Mouse (Mus musculus) thymus, postnatal 0 days (tissue): ENCODE data around the gene Supt6. TPM values are rescaled to one million over a fixed set of nuclear protein-coding genes. Genes with fewer than 3 reads are reported as not detected.
A peak's percentile ranks its signal among the peaks of the same experiment; 100 is the strongest.

Source experiments
- DNase-seq: peaks from one replicate; pipeline ENCODE4 v3.0.0-alpha.2; 2015; ENCODE audit warnings: low spot score
- polyA plus RNA-seq: library from polyadenylated mRNA; unstranded; fragments of >200 nt; fragmentation: Nextera tagmentation; extraction: Ambion mirVana; gene quantifications from 2 replicates; pipeline ENCODE4 v1.2.1, GENCODE M21; 2015

Supt6 gene
- polyA plus RNA-seq, 1 experiment from 2014 or later = 16.6 TPM

GRCm38 (mm10) chr11:78182961-78183844, 62.6 kb downstream of the Supt6 start, which contains the start of gene Rpl23a:
TSS of gene Rpl23a (minus strand) at chr11:78183584.
- peak; percentile 91 for DNase-seq

- DNase-seq = no peak
Measured at GRCm38 (mm10) chr11:78182450-78182849, 63.3 kb downstream of the Supt6 start.

DNA sequence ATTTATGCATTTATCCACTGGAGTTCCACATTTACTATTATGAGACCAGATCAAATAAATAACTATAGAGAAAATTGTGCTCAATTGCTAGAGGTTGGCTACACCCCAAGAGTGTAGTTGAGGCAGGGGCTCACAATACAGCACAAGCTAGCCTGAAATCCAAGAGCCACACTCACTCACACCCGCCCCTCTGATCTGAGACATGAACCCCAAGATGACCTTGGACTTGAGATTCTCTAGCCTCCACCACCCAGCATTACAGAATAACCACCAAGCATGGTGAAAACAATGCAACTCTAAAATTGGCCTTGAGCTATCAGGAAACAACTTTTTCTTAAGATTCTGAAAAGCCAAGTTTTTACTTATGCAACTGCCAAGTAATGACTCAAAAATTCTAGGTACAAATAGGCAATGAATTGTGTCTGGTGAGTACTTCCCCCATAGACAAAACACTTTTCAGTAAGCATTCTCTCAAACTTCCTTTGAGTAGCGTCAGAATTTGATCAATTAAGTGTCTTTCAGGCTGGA, 63.9 kb downstream of the Supt6 start:
- DNase-seq = no peak

DNA sequence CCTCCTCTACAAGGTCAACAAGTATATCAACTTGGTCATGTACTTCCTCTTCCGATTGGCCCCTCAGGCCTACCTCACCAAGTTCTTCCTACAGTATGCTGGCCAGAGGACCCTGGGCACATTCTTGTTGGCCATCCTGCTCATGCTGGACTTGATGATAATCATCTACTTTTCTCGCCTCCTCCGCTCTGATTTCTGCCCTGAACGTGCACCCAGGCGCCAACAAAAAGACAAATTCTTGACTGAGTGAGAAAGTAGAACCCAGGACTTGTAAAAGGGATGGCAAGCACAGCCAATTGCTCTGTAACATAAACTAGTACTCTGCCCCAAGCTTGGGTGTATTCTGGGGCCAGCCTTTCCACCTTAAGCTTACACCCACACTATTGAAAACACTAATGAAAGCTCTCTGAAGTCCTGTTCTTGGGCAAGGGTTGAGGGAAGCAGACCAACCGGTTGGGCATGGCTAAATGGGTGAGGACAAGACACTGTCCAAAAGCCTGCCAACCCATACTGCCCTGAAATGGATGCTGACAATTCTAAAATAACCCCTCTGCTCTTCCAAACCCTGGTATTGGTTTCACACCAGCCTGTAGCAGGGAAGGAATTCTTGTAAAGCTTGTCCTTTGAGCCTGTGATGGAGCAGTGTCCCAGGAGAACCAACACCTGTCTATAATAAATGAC, 65.6 kb downstream of the Supt6 start:
- no peak for DNase-seq

GRCm38 (mm10) chr11:78179438-78179999, 66.3 kb downstream of the Supt6 start:
- no peak for DNase-seq

DNA sequence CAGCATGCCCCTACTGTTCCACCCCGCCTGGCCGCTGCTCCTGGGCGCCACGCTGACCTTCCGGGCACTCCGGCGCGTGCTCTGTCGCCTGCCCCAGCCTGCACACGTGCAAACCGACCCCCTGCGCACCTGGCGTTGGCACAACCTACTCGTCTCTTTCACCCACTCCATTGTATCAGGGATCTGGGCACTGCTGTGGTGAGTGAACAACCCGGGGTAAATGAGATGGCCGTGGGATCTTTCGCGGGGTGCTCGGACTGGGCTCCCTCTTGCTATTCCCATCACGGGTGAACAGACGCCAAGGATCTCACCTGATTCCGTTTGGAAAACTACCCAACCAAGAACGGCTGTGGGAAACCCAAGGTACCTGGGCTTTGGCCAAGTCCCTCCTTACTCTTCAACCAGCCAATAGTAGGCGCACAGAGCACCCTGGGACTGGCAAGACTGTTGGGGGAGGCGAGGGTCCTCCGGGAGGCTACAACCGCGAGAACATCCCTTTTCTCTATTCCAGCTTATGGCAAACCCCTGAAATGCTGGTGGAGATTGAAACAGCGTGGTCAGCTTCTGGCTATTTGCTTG, 66.8 kb downstream of the Supt6 start:
- DNase-seq = peak; percentile 23

GRCm38 (mm10) chr11:78177903-78178858, 67.6 kb downstream of the Supt6 start:
- peak; percentile 91 for DNase-seq

DNA sequence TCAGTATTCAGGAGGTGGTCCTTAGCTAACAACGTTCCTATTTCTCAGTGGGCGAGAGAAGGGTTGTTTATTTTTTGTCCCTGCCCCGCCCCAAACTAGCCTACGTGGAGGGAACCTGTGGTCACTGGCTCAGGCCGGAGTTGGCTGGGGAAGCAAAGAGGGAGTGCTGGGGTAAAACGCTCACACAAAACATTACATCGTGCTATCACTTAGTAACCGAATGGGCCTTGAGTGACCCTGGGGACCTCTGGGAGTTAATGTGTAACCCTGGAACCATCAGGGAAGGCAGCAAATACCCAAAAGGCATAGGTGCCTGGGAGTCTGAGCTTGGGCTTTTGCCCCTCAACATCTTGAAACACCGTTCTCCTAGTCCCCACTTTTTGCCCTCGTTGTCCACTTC, 68.3 kb downstream of the Supt6 start:
- no peak for DNase-seq

DNA sequence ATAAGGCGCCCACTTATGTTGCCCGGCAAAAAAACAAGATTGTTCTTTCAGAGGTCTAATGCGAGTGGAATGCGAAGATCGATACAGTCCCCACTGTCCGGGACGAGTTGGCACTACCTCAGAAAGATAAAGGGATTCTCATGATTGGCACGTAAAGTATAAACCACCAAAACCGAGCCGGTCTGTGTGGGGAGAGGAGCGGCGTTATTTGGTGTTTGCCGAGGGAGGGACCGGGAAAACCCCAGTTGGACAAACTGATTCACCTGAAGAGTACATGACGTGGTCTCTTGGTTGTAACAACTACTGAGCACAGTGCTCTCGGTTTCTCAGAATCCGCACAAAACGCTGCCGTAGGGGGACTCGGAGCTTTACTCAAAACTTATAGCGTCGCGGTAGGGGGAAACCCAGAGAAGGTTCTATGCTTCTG, 68.9 kb downstream of the Supt6 start:
- no peak for DNase-seq

GRCm38 (mm10) chr11:78176402-78176862, 69.4 kb downstream of the Supt6 start, which contains the start of the genes Nek8 and Tlcd1:
TSS of gene Nek8 (minus strand) at chr11:78176675.
TSS of gene Tlcd1 (plus strand) at chr11:78176711.
- peak; percentile 93 for DNase-seq

- DNase-seq = no peak
Measured at GRCm38 (mm10) chr11:78175771-78176401, 69.9 kb downstream of the Supt6 start.

- no peak for DNase-seq
Measured at GRCm38 (mm10) chr11:78174506-78174905, 71.3 kb downstream of the Supt6 start.

DNA sequence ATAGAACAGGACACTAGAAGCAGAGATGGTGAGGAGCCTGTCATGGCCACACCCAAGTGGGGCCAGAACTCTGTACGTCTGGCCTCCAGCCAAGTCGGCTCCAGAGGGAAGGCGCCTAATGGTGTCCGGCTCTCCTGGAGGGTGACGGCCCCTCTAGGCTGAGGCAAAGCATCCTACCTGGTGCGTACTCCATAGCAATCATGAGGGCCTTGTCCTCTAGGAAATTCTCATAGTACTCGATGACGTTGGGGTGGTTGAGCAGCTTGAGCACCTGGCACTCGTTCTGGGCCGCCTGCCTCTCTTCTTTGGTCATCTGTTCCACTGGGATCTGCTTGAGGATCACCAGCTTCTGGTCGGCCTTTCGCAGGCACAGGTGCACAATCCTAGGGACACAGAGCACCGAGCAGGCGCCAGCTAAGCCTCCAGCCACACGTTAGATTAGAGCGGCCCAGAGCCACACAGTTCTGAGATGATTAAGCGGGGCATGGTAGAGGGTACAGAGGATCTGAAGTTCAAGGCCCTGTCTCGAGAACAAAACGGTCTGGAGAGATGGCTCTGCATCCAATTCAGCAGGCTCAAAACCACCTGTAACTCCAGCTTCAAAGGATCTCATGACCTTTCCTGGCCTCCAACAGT, 72.9 kb downstream of the Supt6 start:
- no peak for DNase-seq

GRCm38 (mm10) chr11:78172034-78172747, 73.6 kb downstream of the Supt6 start:
- no peak for DNase-seq

- DNase-seq = peak; percentile 30
Measured at GRCm38 (mm10) chr11:78171328-78171727, 74.5 kb downstream of the Supt6 start.

- no peak for DNase-seq
Measured at GRCm38 (mm10) chr11:78170306-78170705, 75.5 kb downstream of the Supt6 start.

DNA sequence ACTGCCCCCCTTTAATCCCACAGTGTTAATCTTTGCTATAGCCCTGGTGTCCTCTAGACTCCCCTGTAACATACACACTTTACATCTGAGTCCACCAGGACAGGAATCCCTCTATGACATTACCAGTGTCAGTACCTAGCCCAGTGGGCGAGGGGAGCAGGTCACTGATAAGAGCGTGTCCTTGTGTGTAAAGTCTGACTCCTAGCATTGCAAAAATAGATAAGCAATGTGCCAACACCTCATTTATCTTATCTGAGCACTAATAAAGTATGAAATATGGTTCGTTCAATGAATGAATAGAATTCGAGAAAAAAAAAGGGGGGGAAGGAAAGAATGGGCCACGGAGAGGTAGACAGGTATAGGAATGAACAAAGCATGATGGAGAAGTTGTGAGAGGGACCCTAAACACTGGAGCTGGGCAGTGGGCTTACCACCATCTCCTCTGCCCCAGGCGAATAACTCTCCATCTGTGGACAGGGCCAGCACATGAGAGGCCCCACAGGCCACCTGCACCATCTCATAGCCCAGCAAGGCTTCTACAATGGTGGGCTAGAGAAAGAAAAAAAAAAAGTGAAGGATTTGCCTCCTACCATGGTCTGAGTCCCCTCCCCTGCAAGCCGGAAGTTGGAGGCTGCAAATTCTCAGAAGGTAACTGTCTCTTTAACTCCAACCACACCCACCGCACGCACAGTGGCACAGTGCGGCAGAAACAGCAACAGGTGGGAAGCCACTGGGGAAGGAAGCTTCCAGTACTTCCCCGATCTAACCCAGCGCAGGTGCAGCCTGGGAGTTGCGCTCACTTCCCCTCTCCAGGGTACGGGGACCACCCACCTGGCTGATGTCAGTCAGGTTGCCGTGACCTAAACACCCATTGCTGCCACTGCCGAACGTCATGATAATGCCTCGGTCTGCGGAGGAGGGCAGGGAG, 77.0 kb downstream of the Supt6 start:
- peak; percentile 88 for DNase-seq
